Mouse (Mus musculus) heart, adult 2 months (tissue): ENCODE data around the gene Gm17581. TPM values are rescaled to one million over a fixed set of nuclear protein-coding genes. Genes with fewer than 3 reads are reported as not detected.

Experiments
- DNase-seq, 2 experiments: peaks; one replicate each; pipeline ENCODE4 v3.0.0; 2021
- H3K27ac ChIP-seq: fragments of 200-600 bp; 2 replicates; pipeline ENCODE4 v1.8.1; 2022
- H3K27me3 ChIP-seq: fragments of 200-500 bp; 2 replicates; pipeline ENCODE4 v1.6.1; 2012; ENCODE audit warnings: mild to moderate bottlenecking, low read length, inconsistent platforms, mixed read lengths; ENCODE audit not compliant: control insufficient read depth, insufficient read depth
- H3K36me3 ChIP-seq: fragments of 200-500 bp; 2 replicates; pipeline ENCODE4 v1.6.1; 2012; ENCODE audit warnings: low read length, inconsistent platforms; ENCODE audit not compliant: control insufficient read depth, insufficient read depth
- H3K4me1 ChIP-seq: fragments of 200-500 bp; 2 replicates; pipeline ENCODE4 v1.6.1; 2011; ENCODE audit warnings: low read length; ENCODE audit not compliant: control insufficient read depth, insufficient read depth
- H3K4me3 ChIP-seq: fragments of 200-600 bp; 2 replicates; pipeline ENCODE4 v1.8.1; 2022
- H3K79me2 ChIP-seq: fragments of 200-500 bp; replicated peaks from 2 replicates; pipeline ENCODE4 v1.6.1; 2012; ENCODE audit warnings: mild to moderate bottlenecking, inconsistent platforms, low read length, moderate library complexity, mixed read lengths; ENCODE audit not compliant: control insufficient read depth, insufficient read depth
- H3K9ac ChIP-seq: fragments of 200-500 bp; 2 replicates; pipeline ENCODE4 v1.6.1; 2012; ENCODE audit warnings: low read depth, mild to moderate bottlenecking, control low read depth, inconsistent platforms, low read length, mixed read lengths
- CTCF ChIP-seq: fragments of 200-600 bp; IDR thresholded peaks from 2 replicates; pipeline ENCODE4 v1.8.1; 2022; ENCODE audit warnings: antibody characterized with exemption, mild to moderate bottlenecking, moderate library complexity
- EP300 ChIP-seq: fragments of 200-500 bp; IDR thresholded peaks from 2 replicates; pipeline ENCODE4 v1.6.1; 2011; ENCODE audit warnings: low read depth, low read length, control low read depth; ENCODE audit not compliant: insufficient read depth
- POLR2A ChIP-seq: fragments of 200-500 bp; IDR thresholded peaks from 2 replicates; pipeline ENCODE4 v1.6.1; 2011; ENCODE audit warnings: mild to moderate bottlenecking, low read depth, low read length, control low read depth; ENCODE audit not compliant: insufficient read depth
- WGBS: fragments of 180-500 bp; shearing (Covaris S2); methylation state at CpG from one replicate; pipeline ENCODE4 v1.1.7; 2018; 5-methylcytosine and 5-hydroxymethylcytosine counted together
- intact Hi-C: fragments of 180-260 bp; cut with DNase I; formaldehyde crosslinking; loops from one replicate; pipeline ENCODE4 v1.15.1; 2025
- polyA plus RNA-seq: library from polyadenylated mRNA; depleted of rRNA; stranded (reverse); fragments of >200 nt; gene quantifications from 2 replicates; pipeline ENCODE4 v1.2.3, GENCODE M21; 2012
- total RNA-seq, 2 experiments: library from RNA; stranded (reverse); gene quantifications; 2 replicates each; pipeline ENCODE4 v1.2.3; 2021

The Gm17581 gene
- total and polyA plus RNA-seq, 3 experiments = not detected

GRCm38 (mm10) chr2:155776824-155777687 is 41.4 kb upstream of the Gm17581 start:
- no peaks in the 10 kb centered on the region for H3K36me3 ChIP-seq
- TF ChIP-seq POLR2A (no peak), CTCF (no peak), EP300 (no peak)
- H3K4me3 ChIP-seq = no peak overlapping the region
- no peaks in the 10 kb centered on the region for H3K79me2 ChIP-seq
- H3K27me3 ChIP-seq = peaks cover 11% of the 10 kb centered on the region
- WGBS = 63% methylated on average over 10 of the region's 10 CpGs
- intact Hi-C loops = no loop called here
- no peaks in the 10 kb centered on the region for H3K4me1 ChIP-seq
- no peak overlapping the region for H3K27ac ChIP-seq
- DNase-seq = no peak
- H3K9ac ChIP-seq = no peak overlapping the region

GRCm38 (mm10) chr2:155775685-155776263 is 40.1 kb upstream of the Gm17581 start:
- Histone ChIP-seq H3K36me3 (no peaks in the 10 kb centered on the region), H3K27ac (no peak overlapping the region), H3K79me2 (no peaks in the 10 kb centered on the region), H3K4me3 (no peak overlapping the region), H3K4me1 (no peaks in the 10 kb centered on the region), H3K27me3 (peaks cover 11% of the 10 kb centered on the region), H3K9ac (no peak overlapping the region)
- WGBS = 2% methylated on average over 42 of the region's 44 CpGs
- DNase-seq = peak; percentile 39 to 74
- no peak for TF ChIP-seq POLR2A
- TF ChIP-seq CTCF = no peak
- no peak for TF ChIP-seq EP300
- intact Hi-C loops = no loop called here

GRCm38 (mm10) chr2:155774927-155775684 is 39.4 kb upstream of the Gm17581 start, which contains the start of gene Mmp24:
Gene Mmp24, plus strand, starts transcription at chr2:155775342.
- Histone ChIP-seq H3K4me3 (no peak within 1 kb of the TSS), H3K27me3 (peaks cover 11% of the 10 kb centered on the region), H3K79me2 (no peaks in the 10 kb centered on the region), H3K27ac (no peak within 1 kb of the TSS), H3K4me1 (no peaks in the 10 kb centered on the region), H3K36me3 (no peaks in the 10 kb centered on the region), H3K9ac (no peak within 1 kb of the TSS)
- no peak for DNase-seq
- TF ChIP-seq EP300 = no peak
- no peak for TF ChIP-seq CTCF
- no peak for TF ChIP-seq POLR2A
- intact Hi-C loops = no loop called here
- 31% methylated on average over 100 of the region's 100 CpGs for WGBS

- Histone ChIP-seq H3K27me3 (peaks cover 11% of the 10 kb centered on the region), H3K4me3 (no peak overlapping the region), H3K9ac (no peak overlapping the region), H3K4me1 (no peaks in the 10 kb centered on the region), H3K79me2 (no peaks in the 10 kb centered on the region), H3K36me3 (no peaks in the 10 kb centered on the region), H3K27ac (no peak overlapping the region)
- intact Hi-C loops = no loop called here
- TF ChIP-seq EP300 = no peak
- 51% methylated on average over 11 of the region's 11 CpGs for WGBS
- DNase-seq = no peak
These were observed 38.7 kb upstream of the Gm17581 start for GRCm38 (mm10) chr2:155774261-155774926.

GRCm38 (mm10) chr2:155773664-155774063 is 38.0 kb upstream of the Gm17581 start:
- intact Hi-C loops = no loop called here
- H3K9ac ChIP-seq = no peak overlapping the region
- no peaks in the 10 kb centered on the region for H3K36me3 ChIP-seq
- 52% methylated on average over 4 of the region's 4 CpGs for WGBS
- peaks cover 11% of the 10 kb centered on the region for H3K27me3 ChIP-seq
- H3K27ac ChIP-seq = no peak overlapping the region
- H3K79me2 ChIP-seq = no peaks in the 10 kb centered on the region
- no peak overlapping the region for H3K4me3 ChIP-seq
- no peaks in the 10 kb centered on the region for H3K4me1 ChIP-seq
- TF ChIP-seq EP300 (no peak), POLR2A (no peak)
- no peak for DNase-seq
